ENCODE assay signal across 19 mouse cellular contexts in the genomic region with DNA sequence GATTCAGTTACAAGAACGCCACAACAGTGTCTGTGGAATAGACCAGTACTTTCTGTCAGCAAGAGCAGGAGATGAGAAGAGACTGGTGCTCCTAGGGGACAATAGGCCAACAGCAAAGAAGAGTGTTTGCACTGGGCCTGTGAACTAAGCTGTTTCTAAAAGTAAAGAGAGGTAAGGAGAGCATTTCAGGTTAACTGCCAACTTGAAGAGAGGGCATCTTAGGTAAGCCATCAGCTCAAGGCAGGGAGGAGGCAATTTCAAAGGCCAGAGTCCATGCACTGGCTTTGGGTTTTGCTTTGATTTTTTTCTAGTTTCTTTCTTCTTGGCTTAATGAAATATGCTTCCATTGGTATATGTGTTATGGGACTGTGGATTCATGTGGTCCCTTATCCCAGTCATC. TPM values are rescaled to one million over a fixed set of nuclear protein-coding genes. Genes with fewer than 3 reads are reported as not detected.
"Had no signal": no experiment of that assay in that cellular context is flagged by ENCODE, and none has a peak within 500 bp of the region (broad histone marks: within the 10 kb centered on the region; RNA-seq: fewer than 3 reads in every experiment).

No protein-coding gene starts in this region.

- H3K9me3 ChIP-seq: liver, embryonic 15.5 days; lung, embryonic 15.5 days had no signal

- H3K4me2 ChIP-seq: liver, embryonic 11.5 days; liver, embryonic 15.5 days; lung, embryonic 15.5 days; midbrain, embryonic 11.5 days had no signal

- H3K27ac ChIP-seq: left cerebral cortex, adult 2 months; liver, embryonic 15.5 days; lung, embryonic 15.5 days; macrophage; stomach, postnatal 0 days had no signal

- H3K27me3 ChIP-seq: liver, embryonic 15.5 days; lung, embryonic 15.5 days had no signal

- H3K4me1 ChIP-seq: liver, embryonic 15.5 days; lung, embryonic 15.5 days had no signal

- ATAC-seq: intestine, postnatal 0 days had no signal

- H3K4me3 ChIP-seq: left cerebral cortex, adult 2 months; liver, embryonic 15.5 days; lung, embryonic 15.5 days had no signal

- DNase-seq: layer of hippocampus, postnatal 36 days; lung, adult 18-20 months; lung, postnatal 10 days; midbrain, embryonic 14.5 days; right cerebral cortex, postnatal 4 days; thymus, adult 2 months; thymus, postnatal 14 days; thymus, postnatal 4 days had no signal

- H3K9ac ChIP-seq: liver, embryonic 15.5 days; lung, embryonic 15.5 days had no signal

- H3K36me3 ChIP-seq: liver, embryonic 15.5 days; lung, embryonic 15.5 days had no signal

RNA-seq across cellular contexts. Expression of a gene that starts 7.4 kb away (rescaled TPM):
- polyA plus RNA-seq: intestine, embryonic 14.5 days; intestine, postnatal 0 days; liver, embryonic 11.5 days; liver, embryonic 15.5 days; lung, embryonic 15.5 days; macrophage; neural tube, embryonic 11.5 days; stomach, embryonic 14.5 days; stomach, postnatal 0 days; thymus, adult 2 months had no signal

RNA-seq across cellular contexts. Expression of a gene that starts 7.7 kb away (rescaled TPM):
- polyA plus RNA-seq: macrophage had no signal
